Mouse (Mus musculus) MEL (cell line): ENCODE results near the gene Tfdp2. TPM values are rescaled to one million over a fixed set of nuclear protein-coding genes. Genes with fewer than 3 reads are reported as not detected.
"Not testable (repeated sequence)": the region's sequence is repeated elsewhere in the genome, so short reads cannot be mapped to it uniquely, and the experiment has no call there.

ENCODE experiments used
- DNase-seq: peaks from one replicate; pipeline ENCODE4 v3.0.0; 2011; ENCODE audit warnings: low read depth, low spot score
- H3K27ac ChIP-seq: 2 replicates; pipeline ENCODE4 v1.5.1; 2012; ENCODE audit warnings: low read depth, mild to moderate bottlenecking, control low read depth, low read length, moderate library complexity; ENCODE audit not compliant: control insufficient read depth
- H3K27me3 ChIP-seq, 2 experiments: fragments of 150-350 bp in 1 of 2; sonication (generic) in 1 of 2; 2 replicates each; pipeline ENCODE4 v1.6.1; 2012; ENCODE audit warnings: low read length in 2 of 2, mild to moderate bottlenecking in 2 of 2, improper control_type of control experiment in 1 of 2, moderate library complexity in 1 of 2; ENCODE audit not compliant: insufficient read depth in 2 of 2, control insufficient read depth in 1 of 2
- H3K36me3 ChIP-seq, 2 experiments: 2 replicates each; pipeline ENCODE4 v1.6.1; 2012 to 2014; ENCODE audit warnings: low read length in 2 of 2, improper control_type of control experiment in 1 of 2, inconsistent platforms in 1 of 2, mild to moderate bottlenecking in 1 of 2; ENCODE audit not compliant: insufficient read depth in 2 of 2, control insufficient read depth in 1 of 2
- H3K4me1 ChIP-seq, 2 experiments: fragments of 150-350 bp in 1 of 2; sonication (generic) in 1 of 2; 2 replicates each; pipeline ENCODE4 v1.6.1; 2012; ENCODE audit warnings: low read length in 2 of 2, improper control_type of control experiment in 1 of 2, mild to moderate bottlenecking in 1 of 2; ENCODE audit not compliant: insufficient read depth in 2 of 2, control insufficient read depth in 1 of 2
- H3K4me3 ChIP-seq, 2 experiments: fragments of 150-350 bp in 1 of 2; sonication (generic) in 1 of 2; 2 replicates each; pipeline ENCODE4 v1.5.1; 2012; ENCODE audit warnings: low read depth in 2 of 2, low read length in 2 of 2, mild to moderate bottlenecking in 2 of 2, moderate library complexity in 2 of 2, control low read depth in 1 of 2, improper control_type of control experiment in 1 of 2; ENCODE audit not compliant: control insufficient read depth in 1 of 2, insufficient read depth in 1 of 2
- H3K79me2 ChIP-seq: 2 replicates; pipeline ENCODE4 v1.6.1; 2012; ENCODE audit warnings: mild to moderate bottlenecking, low read length, moderate library complexity; ENCODE audit not compliant: control insufficient read depth, poor library complexity, insufficient read depth
- H3K9ac ChIP-seq: 2 replicates; pipeline ENCODE4 v1.6.1; 2012; ENCODE audit warnings: low read depth, mild to moderate bottlenecking, control low read depth, low read length, moderate library complexity; ENCODE audit not compliant: control insufficient read depth, poor library complexity, severe bottlenecking
- H3K9me3 ChIP-seq: fragments of 150-350 bp; sonication (generic); replicated peaks from 2 replicates; pipeline ENCODE4 v1.6.1; 2012; ENCODE audit warnings: mild to moderate bottlenecking, low read length, improper control_type of control experiment, moderate library complexity; ENCODE audit not compliant: insufficient read depth
- CTCF ChIP-seq, 3 experiments: IDR thresholded peaks in 2 of 3; conservative IDR thresholded peaks in 1 of 3; 2 replicates each; pipeline ENCODE4 v1.5.1; 2011 to 2012; ENCODE audit warnings: low read length in 3 of 3, low read depth in 2 of 3, mild to moderate bottlenecking in 2 of 3, improper control_type of control experiment in 1 of 3, inconsistent platforms in 1 of 3, mixed read lengths in 1 of 3, moderate library complexity in 1 of 3; ENCODE audit not compliant: control insufficient read depth in 1 of 3, insufficient read depth in 1 of 3, poor library complexity in 1 of 3, severe bottlenecking in 1 of 3
- KAT2A ChIP-seq: conservative IDR thresholded peaks from 2 replicates; pipeline ENCODE4 v1.6.1; 2012; ENCODE audit warnings: low read depth, low read length, improper control_type of control experiment, inconsistent platforms
- MAZ ChIP-seq: IDR thresholded peaks from 2 replicates; pipeline ENCODE4 v1.6.1; 2012; ENCODE audit warnings: low read depth, mild to moderate bottlenecking, inconsistent platforms, low read length, improper control_type of control experiment
- MYB ChIP-seq: IDR thresholded peaks from 2 replicates; pipeline ENCODE4 v1.6.1; 2011; ENCODE audit warnings: mild to moderate bottlenecking, low read depth, low read length, improper control_type of control experiment
- RAD21 ChIP-seq: IDR thresholded peaks from 2 replicates; pipeline ENCODE4 v1.6.1; 2011; ENCODE audit warnings: mild to moderate bottlenecking, low read depth, low read length, improper control_type of control experiment
- RCOR1 ChIP-seq: IDR thresholded peaks from 2 replicates; pipeline ENCODE4 v1.6.1; 2012; ENCODE audit warnings: low read depth, mild to moderate bottlenecking, inconsistent platforms, low read length, improper control_type of control experiment
- SMC3 ChIP-seq: IDR thresholded peaks from 2 replicates; pipeline ENCODE4 v1.6.1; 2011; ENCODE audit warnings: low read depth, low read length, improper control_type of control experiment
- TBP ChIP-seq: IDR thresholded peaks from 2 replicates; pipeline ENCODE4 v1.8.0; 2011; ENCODE audit warnings: low read depth, low read length, improper control_type of control experiment
- TCF12 ChIP-seq: IDR thresholded peaks from 2 replicates; pipeline ENCODE4 v1.6.1; 2014; ENCODE audit warnings: low read depth, mild to moderate bottlenecking, inconsistent platforms, low read length, improper control_type of control experiment, moderate library complexity
- UBTF ChIP-seq: IDR thresholded peaks from 2 replicates; pipeline ENCODE4 v1.6.1; 2012; ENCODE audit warnings: low read depth, mild to moderate bottlenecking, inconsistent platforms, low read length, improper control_type of control experiment, moderate library complexity, borderline replicate concordance; ENCODE audit not compliant: insufficient read depth
- USF1 ChIP-seq: IDR thresholded peaks from 2 replicates; pipeline ENCODE4 v1.6.1; 2014; ENCODE audit warnings: low read depth, mild to moderate bottlenecking, inconsistent platforms, low read length, improper control_type of control experiment, moderate library complexity
- USF2 ChIP-seq, 2 experiments: IDR thresholded peaks; 2 replicates each; pipeline ENCODE4 v1.6.1; 2011 to 2012; ENCODE audit warnings: improper control_type of control experiment in 2 of 2, low read length in 2 of 2, borderline replicate concordance in 1 of 2, inconsistent platforms in 1 of 2, low read depth in 1 of 2, mild to moderate bottlenecking in 1 of 2; ENCODE audit not compliant: insufficient read depth in 1 of 2
- ZC3H11A ChIP-seq: IDR thresholded peaks from 2 replicates; pipeline ENCODE4 v1.6.1; 2012; ENCODE audit warnings: low read depth, mild to moderate bottlenecking, inconsistent platforms, low read length, improper control_type of control experiment
- ZNF384 ChIP-seq: IDR thresholded peaks from 2 replicates; pipeline ENCODE4 v1.6.1; 2012; ENCODE audit warnings: low read depth, mild to moderate bottlenecking, inconsistent platforms, low read length, improper control_type of control experiment
- polyA plus RNA-seq, 2 experiments: library from polyadenylated mRNA; stranded (reverse) in 1 of 2; unstranded in 1 of 2; fragments of >175 nt in 1 of 2; fragments of >200 nt in 1 of 2; gene quantifications; 2 replicates each; pipeline versions ENCODE4 v1.2.1 to v1.2.4; 2012; ENCODE audit warnings: low replicate concordance in 2 of 2, low read depth in 1 of 2; ENCODE audit not compliant: insufficient read length in 2 of 2, insufficient read depth in 1 of 2, missing spikeins in 1 of 2
- total RNA-seq: library from RNA; depleted of rRNA; stranded (reverse); fragments of 300-350 nt; gene quantifications from 2 replicates; pipeline ENCODE4 v1.2.3, GENCODE M21; 2012

Tfdp2 gene
- total and polyA plus RNA-seq, 3 experiments: 7.7 to 15.4 TPM; not detected in 1

DNA sequence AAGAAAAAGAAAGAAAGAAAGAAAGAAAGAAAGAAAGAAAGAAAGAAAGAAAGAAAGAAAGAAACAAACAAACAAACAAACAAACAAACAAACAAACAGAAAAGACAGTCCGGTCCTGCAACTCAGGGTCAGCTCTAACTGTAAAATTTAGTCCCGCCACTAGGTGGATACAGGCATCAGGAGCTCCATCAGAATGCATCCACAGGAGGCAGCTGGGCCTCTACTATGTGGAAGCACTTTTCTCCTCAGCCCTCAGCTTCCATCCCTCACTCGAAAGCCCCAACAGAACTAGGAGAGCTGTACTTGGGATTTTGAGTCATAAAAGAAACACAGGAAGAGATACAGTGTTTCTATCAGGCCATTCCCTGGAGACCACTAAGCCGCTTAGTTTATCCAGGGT, 153.9 kb downstream of the Tfdp2 start:
- peaks cover 15% of the 10 kb centered on the region for H3K79me2 ChIP-seq
- H3K9me3 ChIP-seq: no peaks in the 10 kb centered on the region
- no peak overlapping the region for H3K4me3 ChIP-seq
- TF ChIP-seq ZNF384 (0 out of 2 replicates have a peak, but pooled peaks have one; percentile 21), CTCF (IDR thresholded peaks at IDR 0.05 in 2 of 3, conservative IDR thresholded peaks at IDR 0.05 in 1 of 3; ENCODE audit: control insufficient read depth in 1 of 3, insufficient read depth in 1 of 3, low read depth in 2 of 3, low read length in 3 of 3, poor library complexity in 1 of 3, severe bottlenecking in 1 of 3) (peak; percentile 49 to 77 (median 59)), KAT2A (no peak), SMC3 (peak; percentile 64), RAD21 (peak; percentile 62), ZC3H11A (peak; percentile 54), TBP (no peak)
- no peak overlapping the region for H3K9ac ChIP-seq
- H3K27ac ChIP-seq: no peak overlapping the region
- peaks cover 2 to 19% of the 10 kb centered on the region in 2 experiments; a peak in 3 of 4 replicates for H3K36me3 ChIP-seq
- H3K27me3 ChIP-seq: no peaks in the 10 kb centered on the region
- peaks cover 5 to 11% of the 10 kb centered on the region in 2 experiments for H3K4me1 ChIP-seq
- DNase-seq: peak; percentile 73

DNA sequence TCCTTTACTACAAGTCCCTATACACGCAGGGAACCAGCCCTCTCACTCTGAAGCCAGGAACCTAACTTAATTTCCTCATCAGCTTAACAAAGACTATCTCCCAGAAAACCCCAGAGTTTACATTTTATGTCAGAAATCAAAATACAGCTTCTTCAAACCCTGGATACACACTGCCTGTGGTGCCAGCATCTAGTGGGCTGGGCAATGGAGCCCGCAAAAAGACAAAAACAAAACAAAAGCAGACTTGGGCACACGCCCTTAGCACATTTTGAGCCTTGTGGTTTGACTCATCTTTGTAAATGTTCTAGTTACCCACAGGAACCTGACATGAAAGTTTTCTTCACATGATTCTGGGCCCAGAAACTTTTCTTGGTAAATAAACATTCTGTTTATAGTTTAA, 154.4 kb downstream of the Tfdp2 start:
- peaks cover 15% of the 10 kb centered on the region for H3K79me2 ChIP-seq
- peaks cover 5 to 11% of the 10 kb centered on the region in 2 experiments for H3K4me1 ChIP-seq
- DNase-seq: no peak
- no peaks in the 10 kb centered on the region for H3K27me3 ChIP-seq
- H3K9ac ChIP-seq: no peak overlapping the region
- H3K9me3 ChIP-seq: no peaks in the 10 kb centered on the region
- no peak overlapping the region for H3K27ac ChIP-seq
- no peak overlapping the region for H3K4me3 ChIP-seq
- TF ChIP-seq MAZ (no peak), UBTF (no peak), RCOR1 (no peak), USF1 (no peak), TCF12 (no peak), MYB (no peak), USF2 (IDR thresholded peaks at IDR 0.05; ENCODE audit: borderline replicate concordance in 1 of 2, insufficient read depth in 1 of 2, low read depth in 1 of 2, low read length in 2 of 2) (no peak)
- peaks cover 0 to 19% of the 10 kb centered on the region in 2 experiments; a peak in 3 of 4 replicates for H3K36me3 ChIP-seq

GRCm38 (mm10) chr9:96351771-96352170, 155.7 kb downstream of the Tfdp2 start:
- not testable (repeated sequence) for H3K9ac ChIP-seq, H3K9me3 ChIP-seq, H3K4me3 ChIP-seq, H3K27me3 ChIP-seq, DNase-seq, H3K27ac ChIP-seq
- peaks cover 5 to 11% of the 10 kb centered on the region in 2 experiments for H3K4me1 ChIP-seq
- peak in 1 of 3 experiments; percentile 15; a peak in 1 of 6 replicates for TF ChIP-seq CTCF (IDR thresholded peaks at IDR 0.05 in 2 of 3, conservative IDR thresholded peaks at IDR 0.05 in 1 of 3; ENCODE audit: control insufficient read depth in 1 of 3, insufficient read depth in 1 of 3, low read depth in 2 of 3, low read length in 3 of 3, poor library complexity in 1 of 3, severe bottlenecking in 1 of 3)
- peaks cover 19% of the 10 kb centered on the region for H3K79me2 ChIP-seq
- H3K36me3 ChIP-seq: peaks cover 0 to 19% of the 10 kb centered on the region in 2 experiments; a peak in 2 of 4 replicates
